Mouse (Mus musculus): ENCODE data around the gene Prkcsh. TPM values are rescaled to one million over a fixed set of nuclear protein-coding genes. Genes with fewer than 3 reads are reported as not detected.

Prkcsh gene
- polyA plus RNA-seq (2011; ENCODE audit: insufficient read depth, insufficient read length, low replicate concordance, missing spikeins), result 20.8 and 35.2 TPM in 2 replicates

DNA sequence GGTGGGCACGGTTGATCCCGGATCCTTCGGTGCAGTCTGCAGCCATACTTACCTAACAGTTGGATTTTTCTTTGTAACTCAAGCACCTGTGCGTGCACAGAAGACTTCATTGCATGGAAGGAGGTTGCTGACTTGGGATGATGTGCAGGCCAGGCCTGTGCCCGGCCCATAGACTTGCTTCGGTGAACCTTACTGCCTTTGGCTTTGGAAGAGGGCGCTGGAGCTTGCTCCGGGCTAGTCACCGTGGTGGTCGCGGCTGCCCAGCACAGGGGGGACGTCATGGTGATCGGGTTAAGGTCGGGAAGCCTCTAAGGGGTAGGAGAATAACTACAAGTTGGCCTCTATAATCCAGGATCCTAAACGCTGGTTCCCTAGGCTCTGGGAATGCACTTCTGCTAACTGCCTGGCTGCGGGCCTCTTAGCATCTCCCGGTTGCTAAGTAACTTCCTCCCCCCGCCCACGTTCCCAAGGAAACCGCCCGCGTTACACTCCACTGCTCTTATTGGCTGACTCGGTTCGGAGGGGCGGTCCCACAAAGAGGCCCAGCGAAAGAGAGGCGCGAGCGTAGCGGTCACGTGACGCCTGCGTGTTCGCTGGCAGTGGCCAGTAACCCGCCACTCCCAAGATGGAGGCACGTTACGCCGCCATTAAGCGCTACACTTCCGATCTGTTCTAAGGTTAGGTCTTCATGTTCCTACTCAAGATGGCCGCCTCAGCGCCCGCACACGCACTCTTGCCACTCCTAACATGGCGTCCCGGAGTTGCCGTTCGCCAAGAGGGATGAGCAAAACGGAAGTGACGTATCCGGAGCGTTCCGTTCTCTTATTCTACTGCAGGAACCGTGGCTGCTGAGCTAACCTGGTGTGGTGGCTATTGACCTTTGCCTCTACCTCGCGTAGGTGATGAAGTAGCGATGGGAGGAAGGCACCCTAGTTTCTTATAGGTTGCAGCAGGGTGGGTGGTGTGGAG is at the start of gene Prkcsh, which contains the start of gene Ccdc151:
TSS of gene Prkcsh (plus strand) at position 613 of the 969 bp plus-strand sequence.
TSS of gene Ccdc151 (minus strand) at position 441 of the 969 bp plus-strand sequence.
- peak within 1 kb of the TSS; percentile 17 for H3K27ac ChIP-seq (ENCODE audit: control insufficient read depth, insufficient read depth, low read depth, low read length, poor library complexity)
- peak within 1 kb of the TSS; percentile 88 for H3K4me3 ChIP-seq (replicated peaks; ENCODE audit: control insufficient read depth, low read depth, low read length)
- TF ChIP-seq CTCF (IDR thresholded peaks at IDR 0.05; ENCODE audit: control insufficient read depth, insufficient read depth, low read length) (no peak; the same call in 1 of the 2 replicates), POLR2A (IDR thresholded peaks at IDR 0.05; ENCODE audit: borderline replicate concordance, control insufficient read depth, low read depth, low read length) (no peak)
- H3K4me1 ChIP-seq (ENCODE audit: control insufficient read depth, insufficient read depth, low read length), result peaks cover 3% of the 10 kb centered on the region
- 8% methylated on average over 57 of the region's 57 CpGs for whole genome bisulfite sequencing

DNA sequence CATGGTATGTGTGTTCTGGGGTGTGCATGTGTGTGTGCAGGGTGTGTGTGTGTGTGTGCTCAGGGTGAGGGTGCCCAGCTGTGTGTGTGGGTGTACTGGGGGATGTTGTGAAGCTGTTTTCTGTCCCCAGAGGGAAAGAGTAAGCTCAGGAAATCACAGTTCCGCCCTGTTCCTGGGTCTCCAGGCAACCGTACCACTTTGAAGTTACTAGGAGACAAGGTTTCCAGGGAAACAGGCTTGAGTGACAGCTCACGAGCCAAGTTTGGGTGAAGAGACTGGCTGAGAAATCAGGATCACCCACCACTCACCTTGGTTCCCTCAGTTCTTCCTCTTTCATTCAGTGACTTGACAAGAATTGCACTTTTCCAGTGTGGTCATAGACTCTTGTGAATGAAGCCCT is 49.0 kb upstream of the Prkcsh start:
- no peaks in the 10 kb centered on the region; the same call in 1 of the 2 replicates for H3K4me1 ChIP-seq (ENCODE audit: control insufficient read depth, insufficient read depth, low read length)
- 26% methylated on average over 3 of the region's 3 CpGs for WGBS
- H3K27ac ChIP-seq (ENCODE audit: control insufficient read depth, insufficient read depth, low read depth, low read length, poor library complexity), result no peak overlapping the region
- TF ChIP-seq CTCF (IDR thresholded peaks at IDR 0.05; ENCODE audit: control insufficient read depth, insufficient read depth, low read length) (no peak), POLR2A (IDR thresholded peaks at IDR 0.05; ENCODE audit: borderline replicate concordance, control insufficient read depth, low read depth, low read length) (no peak)
- H3K4me3 ChIP-seq (replicated peaks; ENCODE audit: control insufficient read depth, low read depth, low read length), result no peak overlapping the region

DNA sequence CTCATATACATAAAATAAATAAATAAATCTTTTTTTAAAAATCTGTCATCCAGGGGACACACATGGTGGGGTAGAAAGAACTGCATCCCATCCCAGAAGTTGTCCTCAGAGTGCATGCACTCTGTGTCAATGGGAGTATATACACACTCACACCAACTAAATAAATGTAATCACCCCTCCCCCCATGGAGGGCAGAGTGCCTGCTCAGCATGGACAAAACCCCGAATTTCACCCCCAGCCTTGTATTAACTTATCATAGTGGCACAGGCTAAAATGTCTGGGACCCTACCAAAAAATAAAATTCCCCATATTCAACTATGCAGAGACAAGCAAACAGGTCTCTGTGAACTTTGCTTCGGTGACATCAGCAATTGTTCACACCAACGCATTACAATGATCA is 48.0 kb upstream of the Prkcsh start:
- 70% methylated on average over 3 of the region's 3 CpGs for WGBS
- no peaks in the 10 kb centered on the region; the same call in 1 of the 2 replicates for H3K4me1 ChIP-seq (ENCODE audit: control insufficient read depth, insufficient read depth, low read length)
- H3K27ac ChIP-seq (ENCODE audit: control insufficient read depth, insufficient read depth, low read depth, low read length, poor library complexity), result no peak overlapping the region
- H3K4me3 ChIP-seq (replicated peaks; ENCODE audit: control insufficient read depth, low read depth, low read length), result no peak overlapping the region
- TF ChIP-seq CTCF (IDR thresholded peaks at IDR 0.05; ENCODE audit: control insufficient read depth, insufficient read depth, low read length), result no peak
- TF ChIP-seq POLR2A (IDR thresholded peaks at IDR 0.05; ENCODE audit: borderline replicate concordance, control insufficient read depth, low read depth, low read length), result no peak

DNA sequence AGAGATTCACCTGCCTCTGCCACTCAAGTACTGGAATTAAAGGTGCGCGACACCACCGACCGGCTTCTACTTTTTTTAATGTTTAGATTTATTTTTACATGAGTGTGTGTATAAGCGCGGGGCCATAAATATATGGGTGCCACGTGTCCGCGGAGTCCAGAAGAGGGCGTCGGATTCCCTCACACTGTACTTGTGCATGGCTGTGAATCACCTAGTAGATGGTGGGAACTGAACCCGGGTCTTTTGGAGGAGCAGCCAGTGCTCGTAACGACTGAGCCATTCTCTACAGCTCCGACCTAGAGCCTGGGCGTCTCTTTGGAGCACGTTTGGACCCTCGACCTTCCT is 47.4 kb upstream of the Prkcsh start:
- H3K4me1 ChIP-seq (ENCODE audit: control insufficient read depth, insufficient read depth, low read length), result no peaks in the 10 kb centered on the region; the same call in 1 of the 2 replicates
- WGBS, result under 1% methylated on average over 18 of the region's 18 CpGs
- H3K4me3 ChIP-seq (replicated peaks; ENCODE audit: control insufficient read depth, low read depth, low read length), result peak overlapping the region; percentile 72
- TF ChIP-seq POLR2A (IDR thresholded peaks at IDR 0.05; ENCODE audit: borderline replicate concordance, control insufficient read depth, low read depth, low read length) (no peak), CTCF (IDR thresholded peaks at IDR 0.05; ENCODE audit: control insufficient read depth, insufficient read depth, low read length) (peak; percentile 45)
- peak overlapping the region; percentile 31 for H3K27ac ChIP-seq (ENCODE audit: control insufficient read depth, insufficient read depth, low read depth, low read length, poor library complexity)

DNA sequence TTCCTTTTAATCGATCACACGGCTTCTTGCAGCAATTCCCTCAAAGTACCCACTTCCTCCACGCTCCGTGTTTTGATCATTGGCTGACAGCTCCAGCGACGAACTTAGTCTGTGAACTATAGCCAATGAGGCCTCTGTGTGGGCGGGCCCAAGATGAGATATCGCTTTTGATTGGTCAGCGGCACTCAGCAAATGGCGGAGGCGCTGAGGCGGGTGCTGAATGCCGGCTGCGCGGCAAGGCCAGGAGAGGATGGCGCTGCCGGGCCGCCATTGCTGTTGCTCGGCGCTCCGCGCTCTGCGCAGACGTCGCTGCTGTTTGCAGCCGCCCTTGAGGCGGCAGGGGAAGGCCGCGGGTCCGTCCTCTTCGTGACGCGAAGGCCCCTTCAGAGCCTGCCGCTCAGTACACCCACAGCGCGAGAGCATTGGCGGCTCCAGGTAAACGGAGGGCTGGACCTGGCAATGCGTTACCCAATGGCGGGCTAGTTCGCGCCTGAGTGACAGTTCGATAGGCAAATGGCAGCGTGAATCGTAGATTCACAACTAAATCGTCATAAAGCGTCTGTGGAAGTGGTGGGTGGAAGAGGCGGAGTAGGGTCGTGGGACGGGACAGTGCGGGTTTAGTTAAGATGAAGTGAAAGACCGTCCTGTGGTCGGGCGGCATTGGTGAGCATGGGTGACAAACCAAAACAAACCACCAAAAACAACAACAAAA is 46.9 kb upstream of the Prkcsh start, which contains the start of gene Swsap1:
TSS of gene Swsap1 (plus strand) at position 186 of the 712 bp plus-strand sequence.
- Histone ChIP-seq H3K27ac (ENCODE audit: control insufficient read depth, insufficient read depth, low read depth, low read length, poor library complexity) (peak within 1 kb of the TSS; percentile 90), H3K4me3 (replicated peaks; ENCODE audit: control insufficient read depth, low read depth, low read length) (peak within 1 kb of the TSS; percentile 72), H3K4me1 (ENCODE audit: control insufficient read depth, insufficient read depth, low read length) (no peaks in the 10 kb centered on the region; the same call in 1 of the 2 replicates)
- TF ChIP-seq CTCF (IDR thresholded peaks at IDR 0.05; ENCODE audit: control insufficient read depth, insufficient read depth, low read length) (no peak), POLR2A (IDR thresholded peaks at IDR 0.05; ENCODE audit: borderline replicate concordance, control insufficient read depth, low read depth, low read length) (peak; percentile 58)
- 0% methylated on average over 54 of the region's 54 CpGs for WGBS

DNA sequence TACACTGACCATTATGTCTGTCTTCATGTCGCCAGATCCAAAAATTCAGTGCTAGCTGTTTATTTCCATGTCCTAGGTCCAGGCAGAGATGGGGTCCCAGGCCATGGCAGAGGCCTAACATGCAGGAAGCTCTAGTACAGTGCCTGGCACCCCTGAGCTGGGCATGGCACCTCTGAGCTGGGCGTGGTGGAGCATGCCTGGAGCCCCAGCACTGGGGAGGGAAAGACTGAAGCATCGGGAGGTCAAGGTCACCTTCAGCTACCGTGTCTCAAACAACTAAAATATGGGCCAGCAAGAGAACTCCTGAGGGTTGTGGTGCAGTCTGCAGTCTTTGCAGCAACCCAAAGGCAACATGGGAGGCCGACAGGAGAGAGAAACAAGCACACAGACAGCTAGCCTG is 44.2 kb upstream of the Prkcsh start:
- Histone ChIP-seq H3K4me3 (replicated peaks; ENCODE audit: control insufficient read depth, low read depth, low read length) (no peak overlapping the region), H3K4me1 (ENCODE audit: control insufficient read depth, insufficient read depth, low read length) (no peaks in the 10 kb centered on the region; the same call in 1 of the 2 replicates), H3K27ac (ENCODE audit: control insufficient read depth, insufficient read depth, low read depth, low read length, poor library complexity) (no peak overlapping the region)
- WGBS, result 83% methylated on average over 5 of the region's 5 CpGs
- TF ChIP-seq POLR2A (IDR thresholded peaks at IDR 0.05; ENCODE audit: borderline replicate concordance, control insufficient read depth, low read depth, low read length), result no peak
- TF ChIP-seq CTCF (IDR thresholded peaks at IDR 0.05; ENCODE audit: control insufficient read depth, insufficient read depth, low read length), result no peak

DNA sequence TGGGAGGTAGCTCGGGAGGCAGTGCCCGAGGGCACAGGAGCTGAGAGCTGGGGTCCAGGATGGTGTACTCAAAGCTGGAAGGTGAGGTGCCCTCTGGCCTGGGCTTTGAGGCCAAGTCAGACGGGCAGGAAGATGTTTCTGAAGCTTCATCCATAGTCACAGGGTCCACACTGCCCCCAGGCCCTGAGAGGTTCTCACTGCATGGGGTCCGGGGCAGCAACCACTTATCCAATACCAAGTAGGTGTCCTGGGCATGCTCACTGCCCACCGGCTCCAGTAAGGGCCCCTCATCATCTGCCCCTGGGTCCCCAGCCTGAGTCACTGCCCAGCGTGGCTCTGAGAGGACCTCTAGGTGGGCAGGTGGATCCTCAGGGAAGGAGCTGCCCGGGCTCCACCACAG is 43.4 kb upstream of the Prkcsh start:
- WGBS, result 94% methylated on average over 7 of the region's 7 CpGs
- Histone ChIP-seq H3K27ac (ENCODE audit: control insufficient read depth, insufficient read depth, low read depth, low read length, poor library complexity) (no peak overlapping the region; the same call in 1 of the 2 replicates), H3K4me3 (replicated peaks; ENCODE audit: control insufficient read depth, low read depth, low read length) (no peak overlapping the region), H3K4me1 (ENCODE audit: control insufficient read depth, insufficient read depth, low read length) (no peaks in the 10 kb centered on the region; the same call in 1 of the 2 replicates)
- TF ChIP-seq POLR2A (IDR thresholded peaks at IDR 0.05; ENCODE audit: borderline replicate concordance, control insufficient read depth, low read depth, low read length) (no peak), CTCF (IDR thresholded peaks at IDR 0.05; ENCODE audit: control insufficient read depth, insufficient read depth, low read length) (no peak)
